Mouse (Mus musculus) myocyte (in vitro differentiated cells): Measurements from ENCODE around the gene Gucd1.

Experiments
- POLR2A ChIP-seq: IDR thresholded peaks from one replicate; pipeline ENCODE4 v1.6.1; 2011; ENCODE audit warnings: low read depth, mild to moderate bottlenecking, control low read depth, moderate library complexity; ENCODE audit not compliant: insufficient read length
- POLR2AphosphoS2 ChIP-seq: IDR thresholded peaks from one replicate; pipeline ENCODE4 v1.6.1; 2011; ENCODE audit warnings: low read depth, control low read depth; ENCODE audit not compliant: insufficient read length
- TCF3 ChIP-seq: IDR thresholded peaks from one replicate; pipeline ENCODE4 v1.6.1; 2011; ENCODE audit warnings: low read depth, control low read depth; ENCODE audit not compliant: insufficient read length
- USF1 ChIP-seq: IDR thresholded peaks from one replicate; pipeline ENCODE4 v1.6.1; 2011; ENCODE audit warnings: low read depth, mild to moderate bottlenecking, control low read depth, moderate library complexity

DNA sequence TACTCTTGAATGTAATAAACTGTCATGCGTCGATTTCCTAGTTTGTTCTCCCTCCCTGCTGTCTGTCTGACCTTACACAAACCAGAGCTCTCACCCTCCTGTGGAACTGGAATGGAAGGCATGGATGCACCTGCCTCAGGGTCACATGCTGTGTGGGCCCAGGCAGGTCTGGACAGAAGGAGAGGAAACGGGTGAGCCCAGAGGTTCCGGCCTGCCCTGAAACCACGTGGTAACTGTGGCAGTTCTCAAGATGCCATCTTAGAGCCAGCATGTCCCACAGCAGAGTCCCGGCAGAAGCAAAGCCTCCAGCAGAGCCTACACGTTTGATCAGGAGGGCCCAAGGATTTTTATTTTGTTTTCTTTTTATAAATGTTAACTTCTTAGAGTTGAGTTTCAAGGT, 205.4 kb downstream of the Gucd1 start:
- TF ChIP-seq POLR2AphosphoS2 (no peak), USF1 (no peak), TCF3 (no peak), POLR2A (no peak)
